Mouse (Mus musculus): ENCODE data around the gene Plekhg3. TPM values are rescaled to one million over a fixed set of nuclear protein-coding genes. Genes with fewer than 3 reads are reported as not detected.

Plekhg3 gene
- polyA plus RNA-seq, 1 experiment from 2014 or later: 9.5 TPM

- no peak overlapping the region for H3K4me2 ChIP-seq (replicated peaks)
- no peak overlapping the region for H3K4me3 ChIP-seq (replicated peaks)
- ATAC-seq: no peak
- H3K9me3 ChIP-seq: no peaks in the 10 kb centered on the region
- peaks cover 12% of the 10 kb centered on the region for H3K36me3 ChIP-seq
- peak overlapping the region; percentile 57 for H3K27ac ChIP-seq
- peaks cover 53% of the 10 kb centered on the region for H3K4me1 ChIP-seq (replicated peaks)
- H3K27me3 ChIP-seq (replicated peaks): no peaks in the 10 kb centered on the region
- H3K9ac ChIP-seq: no peak overlapping the region
- 22% methylated on average over 6 of the region's 6 CpGs for WGBS
Observed at GRCm38 (mm10) chr12:76556745-76557389, 26.2 kb downstream of the Plekhg3 start.

GRCm38 (mm10) chr12:76558206-76558605 lies 27.5 kb downstream of the Plekhg3 start:
- 59% methylated on average over 5 of the region's 5 CpGs for WGBS
- peaks cover 41% of the 10 kb centered on the region for H3K4me1 ChIP-seq (replicated peaks)
- H3K27ac ChIP-seq: peak overlapping the region; percentile 57; the same call in 1 of the 2 replicates
- no peak overlapping the region for H3K4me2 ChIP-seq (replicated peaks)
- H3K4me3 ChIP-seq (replicated peaks): no peak overlapping the region
- no peaks in the 10 kb centered on the region for H3K27me3 ChIP-seq (replicated peaks)
- peaks cover 12% of the 10 kb centered on the region for H3K36me3 ChIP-seq
- no peaks in the 10 kb centered on the region for H3K9me3 ChIP-seq
- peak; percentile 91 for ATAC-seq
- no peak overlapping the region for H3K9ac ChIP-seq

DNA sequence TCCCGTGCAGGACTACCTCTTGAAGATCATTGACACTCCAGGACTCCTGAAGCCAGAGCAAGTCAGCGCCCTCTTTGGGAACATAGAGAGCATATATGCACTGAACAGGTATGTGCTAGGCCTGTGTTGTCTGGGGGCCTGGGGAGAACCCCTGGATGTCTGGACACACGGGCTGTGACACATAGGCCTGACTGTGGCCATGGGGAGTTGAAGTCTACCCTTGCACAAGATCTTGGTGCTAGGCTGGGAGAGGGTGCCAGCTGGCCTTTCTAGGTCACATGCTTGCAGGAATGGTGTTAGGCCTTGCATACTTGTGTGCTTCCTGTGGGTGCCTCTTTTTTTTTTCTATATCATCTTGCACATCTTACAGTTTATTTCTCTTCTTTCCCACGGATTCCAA lies 31.5 kb downstream of the Plekhg3 start:
- 94% methylated on average over 4 of the region's 4 CpGs for WGBS
- Histone ChIP-seq H3K27me3 (replicated peaks) (no peaks in the 10 kb centered on the region), H3K27ac (no peak overlapping the region), H3K9ac (no peak overlapping the region), H3K4me3 (replicated peaks) (no peak overlapping the region), H3K9me3 (no peaks in the 10 kb centered on the region), H3K36me3 (peaks cover 32% of the 10 kb centered on the region), H3K4me2 (replicated peaks) (no peak overlapping the region), H3K4me1 (replicated peaks) (peaks cover 6% of the 10 kb centered on the region; the same call in 1 of the 2 replicates)
- no peak for ATAC-seq

DNA sequence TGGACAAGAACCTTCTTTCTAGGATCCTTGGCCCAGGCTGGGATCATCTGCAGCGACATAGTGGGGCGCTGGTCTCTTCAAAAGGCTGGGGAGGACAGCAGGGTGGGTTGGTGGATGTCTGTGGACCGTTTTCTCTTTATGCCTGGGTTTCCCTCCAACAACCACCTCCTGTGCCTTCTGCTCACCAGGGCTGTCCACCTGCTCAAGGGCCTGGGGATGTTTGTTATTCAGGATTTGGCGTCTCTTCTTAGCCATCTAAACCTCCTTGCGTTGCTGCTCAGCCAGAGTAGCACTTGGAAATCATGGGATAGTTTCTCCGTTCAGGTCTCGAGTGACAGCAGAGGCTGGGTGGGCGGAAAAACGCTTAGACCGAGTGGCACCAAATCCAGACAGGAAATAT lies 35.6 kb downstream of the Plekhg3 start:
- Histone ChIP-seq H3K9me3 (no peaks in the 10 kb centered on the region), H3K27ac (no peak overlapping the region), H3K9ac (no peak overlapping the region), H3K36me3 (peaks cover 32% of the 10 kb centered on the region), H3K27me3 (replicated peaks) (no peaks in the 10 kb centered on the region), H3K4me1 (replicated peaks) (0 out of 2 replicates have a peak, but pooled peaks cover 4% of the 10 kb centered on the region), H3K4me2 (replicated peaks) (no peak overlapping the region), H3K4me3 (replicated peaks) (no peak overlapping the region)
- ATAC-seq: no peak
- 91% methylated on average over 10 of the region's 10 CpGs for WGBS

GRCm38 (mm10) chr12:76570221-76570940 lies 39.7 kb downstream of the Plekhg3 start:
- ATAC-seq: no peak
- Histone ChIP-seq H3K4me3 (replicated peaks) (no peak overlapping the region), H3K4me1 (replicated peaks) (0 out of 2 replicates have a peak, but pooled peaks cover 4% of the 10 kb centered on the region), H3K36me3 (peaks cover 25% of the 10 kb centered on the region), H3K27ac (no peak overlapping the region), H3K27me3 (replicated peaks) (no peaks in the 10 kb centered on the region), H3K9me3 (no peaks in the 10 kb centered on the region), H3K4me2 (replicated peaks) (no peak overlapping the region), H3K9ac (no peak overlapping the region)
- 64% methylated on average over 9 of the region's 9 CpGs for WGBS

DNA sequence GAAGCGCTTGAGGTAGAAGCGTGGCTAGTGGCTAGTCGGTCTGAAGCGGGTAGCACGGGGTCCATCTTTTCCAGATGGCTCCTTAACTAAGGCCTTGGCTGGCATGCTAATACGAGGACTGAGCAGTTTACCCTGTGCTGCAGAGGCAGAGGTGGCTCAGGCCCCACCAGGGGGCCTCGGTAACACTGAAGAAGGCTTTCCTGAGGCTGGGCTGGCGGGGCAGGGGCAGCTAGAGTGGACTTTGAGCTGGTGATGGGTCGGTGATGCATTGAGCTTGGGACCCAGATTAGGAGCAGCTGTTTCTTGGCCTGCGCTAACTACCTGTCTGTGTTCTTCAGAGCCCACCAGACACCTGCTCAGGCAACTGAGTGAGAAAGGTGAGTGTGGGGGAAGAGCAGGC lies 40.6 kb downstream of the Plekhg3 start:
- no peak overlapping the region for H3K9ac ChIP-seq
- H3K36me3 ChIP-seq: peaks cover 28% of the 10 kb centered on the region
- no peak overlapping the region for H3K27ac ChIP-seq
- WGBS: 77% methylated on average over 10 of the region's 10 CpGs
- no peak overlapping the region for H3K4me2 ChIP-seq (replicated peaks)
- 0 out of 2 replicates have a peak, but pooled peaks cover 4% of the 10 kb centered on the region for H3K4me1 ChIP-seq (replicated peaks)
- H3K4me3 ChIP-seq (replicated peaks): no peak overlapping the region
- no peaks in the 10 kb centered on the region for H3K27me3 ChIP-seq (replicated peaks)
- no peaks in the 10 kb centered on the region for H3K9me3 ChIP-seq
- no peak for ATAC-seq

DNA sequence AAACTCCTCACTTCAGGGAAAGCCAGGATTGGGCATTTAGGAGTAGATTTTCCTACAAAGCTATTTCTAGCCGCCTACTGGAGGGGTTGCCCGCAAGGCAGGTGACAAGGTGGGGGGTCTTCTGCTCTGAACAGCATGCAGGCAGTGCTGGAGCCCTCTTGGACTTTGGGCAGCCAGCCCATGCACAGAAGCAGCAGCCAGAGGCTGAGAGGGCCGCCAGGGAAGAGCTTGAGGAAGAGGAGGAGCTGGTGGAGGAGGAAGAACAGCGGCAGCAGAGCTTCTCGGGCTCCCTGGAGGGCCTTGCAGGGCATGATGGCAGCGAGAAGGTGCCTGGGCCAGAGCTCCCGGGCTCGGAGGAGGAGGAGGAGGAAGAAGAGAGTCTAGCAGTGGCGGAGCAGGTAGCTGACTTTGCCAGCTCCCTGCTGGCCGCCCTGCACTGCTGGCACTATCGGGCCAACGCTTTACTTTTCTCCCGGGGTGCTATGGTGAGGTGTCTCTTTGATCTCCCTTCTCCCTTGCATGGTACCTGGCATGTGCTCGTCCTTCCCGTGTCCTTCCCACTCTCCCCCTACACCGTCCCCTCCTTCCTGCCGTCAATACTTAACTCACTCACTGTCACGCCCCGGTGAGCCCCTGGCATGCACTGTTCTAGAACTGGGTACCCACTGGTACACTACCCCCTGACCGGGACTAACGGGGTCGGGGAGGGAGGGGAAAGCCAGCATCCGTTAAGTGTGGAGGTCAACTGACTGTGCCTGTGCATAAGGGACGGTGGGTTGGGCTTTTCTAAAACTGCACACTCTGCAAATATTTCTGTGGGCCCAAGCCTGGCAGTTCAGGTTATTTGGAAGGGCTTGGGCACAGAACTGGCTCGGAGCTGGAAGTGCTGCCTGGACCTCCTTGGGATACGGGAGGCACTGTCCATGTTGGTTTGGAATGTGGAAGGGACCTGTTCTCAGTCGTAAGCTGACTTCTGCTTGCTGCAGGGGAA lies 41.9 kb downstream of the Plekhg3 start:
- H3K4me1 ChIP-seq (replicated peaks): peaks cover 5% of the 10 kb centered on the region; the same call in 1 of the 2 replicates
- H3K36me3 ChIP-seq: peaks cover 36% of the 10 kb centered on the region
- H3K27ac ChIP-seq: no peak overlapping the region
- H3K9ac ChIP-seq: no peak overlapping the region
- no peaks in the 10 kb centered on the region for H3K9me3 ChIP-seq
- H3K4me3 ChIP-seq (replicated peaks): no peak overlapping the region
- WGBS: 83% methylated on average over 27 of the region's 27 CpGs
- ATAC-seq: no peak
- no peak overlapping the region for H3K4me2 ChIP-seq (replicated peaks)
- no peaks in the 10 kb centered on the region for H3K27me3 ChIP-seq (replicated peaks)

GRCm38 (mm10) chr12:76573381-76573780 lies 42.7 kb downstream of the Plekhg3 start:
- Histone ChIP-seq H3K9me3 (no peaks in the 10 kb centered on the region), H3K4me2 (replicated peaks) (no peak overlapping the region), H3K4me1 (replicated peaks) (peaks cover 13% of the 10 kb centered on the region; the same call in 1 of the 2 replicates), H3K9ac (no peak overlapping the region), H3K4me3 (replicated peaks) (no peak overlapping the region), H3K36me3 (peaks cover 38% of the 10 kb centered on the region), H3K27me3 (replicated peaks) (no peaks in the 10 kb centered on the region), H3K27ac (no peak overlapping the region)
- 88% methylated on average over 6 of the region's 6 CpGs for WGBS
- ATAC-seq: no peak

GRCm38 (mm10) chr12:76574815-76575214 lies 44.1 kb downstream of the Plekhg3 start:
- WGBS: 91% methylated on average over 6 of the region's 6 CpGs
- H3K36me3 ChIP-seq: peaks cover 35% of the 10 kb centered on the region
- no peaks in the 10 kb centered on the region for H3K9me3 ChIP-seq
- no peak overlapping the region for H3K4me2 ChIP-seq (replicated peaks)
- peaks cover 13% of the 10 kb centered on the region; the same call in 1 of the 2 replicates for H3K4me1 ChIP-seq (replicated peaks)
- no peaks in the 10 kb centered on the region for H3K27me3 ChIP-seq (replicated peaks)
- no peak overlapping the region for H3K9ac ChIP-seq
- ATAC-seq: no peak
- no peak overlapping the region for H3K27ac ChIP-seq
- H3K4me3 ChIP-seq (replicated peaks): no peak overlapping the region

GRCm38 (mm10) chr12:76576061-76576460 lies 45.4 kb downstream of the Plekhg3 start:
- WGBS: 82% methylated on average over 9 of the region's 9 CpGs
- Histone ChIP-seq H3K4me3 (replicated peaks) (no peak overlapping the region), H3K9me3 (no peaks in the 10 kb centered on the region), H3K36me3 (peaks cover 33% of the 10 kb centered on the region), H3K4me1 (replicated peaks) (peaks cover 9% of the 10 kb centered on the region; the same call in 1 of the 2 replicates), H3K27ac (no peak overlapping the region), H3K27me3 (replicated peaks) (no peaks in the 10 kb centered on the region), H3K9ac (no peak overlapping the region), H3K4me2 (replicated peaks) (no peak overlapping the region)
- no peak for ATAC-seq

DNA sequence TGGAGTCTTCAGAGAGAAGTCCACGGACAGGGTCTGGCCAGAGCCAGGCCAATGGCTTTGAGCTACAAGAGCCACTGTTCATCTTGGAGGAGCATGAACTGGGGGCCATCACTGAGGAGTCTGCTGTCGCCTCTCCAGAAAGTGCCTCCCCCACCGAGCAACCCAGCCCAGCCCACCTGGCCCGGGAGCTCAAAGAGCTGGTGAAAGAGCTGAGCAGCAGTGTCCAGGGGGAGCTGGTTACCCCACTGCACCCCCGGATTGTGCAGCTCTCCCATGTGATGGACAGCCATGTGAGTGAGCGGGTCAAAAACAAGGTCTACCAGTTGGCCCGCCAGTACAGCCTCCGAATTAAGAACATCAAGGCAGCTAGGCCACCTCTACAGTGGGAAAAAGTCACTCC lies 46.1 kb downstream of the Plekhg3 start:
- Histone ChIP-seq H3K27me3 (replicated peaks) (no peaks in the 10 kb centered on the region), H3K9ac (no peak overlapping the region), H3K9me3 (no peaks in the 10 kb centered on the region), H3K4me1 (replicated peaks) (peaks cover 9% of the 10 kb centered on the region; the same call in 1 of the 2 replicates), H3K36me3 (peaks cover 30% of the 10 kb centered on the region), H3K4me3 (replicated peaks) (no peak overlapping the region), H3K27ac (no peak overlapping the region), H3K4me2 (replicated peaks) (no peak overlapping the region)
- 95% methylated on average over 8 of the region's 8 CpGs for WGBS
- ATAC-seq: no peak

DNA sequence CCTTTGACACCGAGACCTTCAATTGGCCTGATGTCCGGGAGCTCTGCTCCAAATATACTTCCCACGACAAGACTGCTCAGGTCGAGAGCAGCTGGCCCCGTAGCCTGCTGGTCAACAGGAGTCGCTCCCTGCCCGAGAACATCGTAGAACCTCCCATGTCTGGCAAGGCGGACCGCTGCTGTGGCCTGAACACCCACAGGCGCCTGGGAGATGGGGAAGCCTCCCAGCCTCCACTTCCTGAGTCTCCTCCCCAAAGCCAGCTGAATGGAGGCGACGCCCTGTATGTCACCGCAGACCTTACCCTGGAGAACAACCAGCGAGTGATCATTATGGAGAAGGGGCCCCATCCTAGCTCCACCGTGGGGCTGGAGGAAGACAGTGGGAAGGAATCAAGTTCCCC lies 47.2 kb downstream of the Plekhg3 start:
- H3K36me3 ChIP-seq: peaks cover 30% of the 10 kb centered on the region
- 88% methylated on average over 16 of the region's 16 CpGs for whole genome bisulfite sequencing
- H3K27ac ChIP-seq: no peak overlapping the region
- H3K4me2 ChIP-seq (replicated peaks): no peak overlapping the region
- H3K4me1 ChIP-seq (replicated peaks): peaks cover 14% of the 10 kb centered on the region
- H3K27me3 ChIP-seq (replicated peaks): no peaks in the 10 kb centered on the region
- no peak overlapping the region for H3K4me3 ChIP-seq (replicated peaks)
- H3K9ac ChIP-seq: no peak overlapping the region
- H3K9me3 ChIP-seq: no peaks in the 10 kb centered on the region
- ATAC-seq: peak; percentile 13; the same call in 1 of the 2 replicates

Measured in intestine, embryonic 15.5 days (tissue).